Mouse (Mus musculus) ES-E14 (cell line): ENCODE data around the gene Nfatc2. TPM values are rescaled to one million over a fixed set of nuclear protein-coding genes. Genes with fewer than 3 reads are reported as not detected.

Experiments
- DNase-seq: peaks from one replicate; pipeline ENCODE4 v3.0.0-alpha.2; 2013; ENCODE audit warnings: low read depth, low spot score
- H3K27ac ChIP-seq: 2 replicates; pipeline ENCODE4 v1.5.1; 2012; ENCODE audit warnings: low read depth, mild to moderate bottlenecking, low read length, moderate library complexity, mixed read lengths; ENCODE audit not compliant: poor library complexity, insufficient read depth, severe bottlenecking
- H3K36me3 ChIP-seq: 2 replicates; pipeline ENCODE4 v1.6.1; 2012; ENCODE audit warnings: mild to moderate bottlenecking, low read length, moderate library complexity, mixed read lengths; ENCODE audit not compliant: control insufficient read depth, poor library complexity, insufficient read depth, severe bottlenecking
- H3K4me1 ChIP-seq, 2 experiments: fragments of 150-350 bp in 1 of 2; sonication (generic) in 1 of 2; 2 replicates each; pipeline ENCODE4 v1.6.1; 2012; ENCODE audit warnings: low read length in 2 of 2, mild to moderate bottlenecking in 1 of 2, mixed read lengths in 1 of 2; ENCODE audit not compliant: control insufficient read depth in 2 of 2, insufficient read depth in 2 of 2, poor library complexity in 1 of 2
- H3K4me3 ChIP-seq, 2 experiments: fragments of 150-350 bp in 1 of 2; sonication (generic) in 1 of 2; 2 replicates each; pipeline ENCODE4 v1.5.1; 2012; ENCODE audit warnings: low read length in 2 of 2, low read depth in 1 of 2, mild to moderate bottlenecking in 1 of 2, mixed read lengths in 1 of 2; ENCODE audit not compliant: insufficient read depth in 1 of 2, poor library complexity in 1 of 2, severe bottlenecking in 1 of 2
- H3K9ac ChIP-seq: 2 replicates; pipeline ENCODE4 v1.6.1; 2012; ENCODE audit warnings: low read depth, mild to moderate bottlenecking, low read length, mixed read lengths; ENCODE audit not compliant: poor library complexity, insufficient read depth, severe bottlenecking
- H3K9me3 ChIP-seq: fragments of 150-350 bp; sonication (generic); 2 replicates; pipeline ENCODE4 v1.6.1; 2012; ENCODE audit warnings: low read depth, mild to moderate bottlenecking, low read length; ENCODE audit not compliant: control insufficient read depth, insufficient read depth
- CHD2 ChIP-seq: IDR thresholded peaks from 2 replicates; pipeline ENCODE4 v1.6.1; 2014; ENCODE audit warnings: mild to moderate bottlenecking, low read depth, low read length, inconsistent platforms
- HCFC1 ChIP-seq: IDR thresholded peaks from 2 replicates; pipeline ENCODE4 v1.6.1; 2012; ENCODE audit warnings: low read length, inconsistent platforms, borderline replicate concordance; ENCODE audit not compliant: insufficient read depth
- MAFK ChIP-seq: IDR thresholded peaks from 2 replicates; pipeline ENCODE4 v1.6.1; 2014; ENCODE audit warnings: mild to moderate bottlenecking, low read depth, low read length, inconsistent platforms; ENCODE audit not compliant: insufficient read depth
- ZC3H11A ChIP-seq: IDR thresholded peaks from 2 replicates; pipeline ENCODE4 v1.6.1; 2012; ENCODE audit warnings: low read depth, mild to moderate bottlenecking, inconsistent platforms, low read length, borderline replicate concordance
- ZNF384 ChIP-seq: IDR thresholded peaks from 2 replicates; pipeline ENCODE4 v1.6.1; 2012; ENCODE audit warnings: low read depth, low read length, inconsistent platforms
- in situ Hi-C, 2 experiments: fragments of 600-800 bp; cut with MboI; formaldehyde crosslinking; loops; one replicate each; pipeline ENCODE4 v1.15.1; 2025; ENCODE audit warnings: low sequenced_read_pairs in 2 of 2, inconsistent platforms in 1 of 2; ENCODE audit not compliant: unreplicated experiment in 2 of 2
- total RNA-seq: library from RNA; depleted of rRNA; stranded (reverse); fragments of 300-350 nt; gene quantifications from 2 replicates; pipeline ENCODE4 v1.2.3, GENCODE M21; 2012

Gene Nfatc2
- total RNA-seq, 1 experiment: 2.0 TPM

DNA sequence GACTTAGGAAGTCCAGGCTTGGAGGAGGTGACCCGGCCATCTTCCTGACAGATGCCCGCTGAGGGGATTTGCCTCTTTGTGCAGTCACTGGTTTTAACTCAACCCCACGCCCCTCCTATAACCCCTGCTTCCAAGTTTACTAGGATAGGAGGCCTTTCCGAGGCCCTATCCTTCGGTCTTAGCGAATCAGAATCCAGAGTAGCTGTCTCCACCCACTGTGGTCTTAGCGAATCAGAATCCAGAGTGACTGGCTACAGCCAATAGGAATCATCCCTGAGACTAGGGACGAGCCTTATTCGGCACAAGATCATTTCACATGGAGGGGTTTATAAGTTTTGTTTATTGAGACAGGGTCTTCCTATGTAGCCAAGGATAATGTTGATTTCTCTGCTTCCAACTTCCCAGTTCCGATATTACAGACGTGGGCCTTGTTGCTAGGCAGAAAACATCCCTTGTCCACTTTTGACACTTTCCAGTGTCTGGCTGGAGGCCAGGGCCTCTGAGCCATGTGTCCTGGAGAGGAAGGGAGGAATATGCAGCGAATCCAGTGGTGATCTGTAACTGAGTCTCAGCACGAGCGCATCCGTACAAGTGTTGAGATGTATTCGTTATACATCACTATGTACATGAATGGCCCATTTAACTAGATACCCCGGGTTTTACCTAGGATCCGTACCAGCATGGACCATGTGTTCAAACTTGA is 12.9 kb upstream of the Nfatc2 start:
- DNase-seq: peak; percentile 50
- peaks cover 1 to 2% of the 10 kb centered on the region in 2 experiments; a peak in 2 of 4 replicates for H3K4me1 ChIP-seq
- in situ Hi-C loops: no loop called here
- TF ChIP-seq ZC3H11A (no peak), CHD2 (peak; percentile 77), ZNF384 (no peak), HCFC1 (no peak), MAFK (no peak)
- H3K36me3 ChIP-seq: no peaks in the 10 kb centered on the region
- H3K9ac ChIP-seq: no peak overlapping the region
- H3K4me3 ChIP-seq: no peak overlapping the region; a peak in 1 of 4 replicates
- no peaks in the 10 kb centered on the region for H3K9me3 ChIP-seq
- H3K27ac ChIP-seq: no peak overlapping the region

- DNase-seq: no peak
- H3K9me3 ChIP-seq: no peaks in the 10 kb centered on the region
- H3K4me1 ChIP-seq: peaks cover 0 to 2% of the 10 kb centered on the region in 2 experiments; a peak in 1 of 4 replicates
- TF ChIP-seq HCFC1 (no peak), MAFK (no peak), ZC3H11A (no peak), ZNF384 (no peak)
- H3K9ac ChIP-seq: no peak overlapping the region
- H3K4me3 ChIP-seq: no peak overlapping the region
- H3K36me3 ChIP-seq: no peaks in the 10 kb centered on the region
- in situ Hi-C loops: no loop called here
- H3K27ac ChIP-seq: no peak overlapping the region
Measured at GRCm38 (mm10) chr2:168613092-168613880, 11.8 kb upstream of the Nfatc2 start.

- Histone ChIP-seq H3K36me3 (no peaks in the 10 kb centered on the region), H3K4me3 (no peak overlapping the region), H3K4me1 (peaks cover 0 to 2% of the 10 kb centered on the region in 2 experiments; a peak in 1 of 4 replicates), H3K27ac (no peak overlapping the region), H3K9me3 (no peaks in the 10 kb centered on the region), H3K9ac (no peak overlapping the region)
- in situ Hi-C loops: no loop called here
- no peak for DNase-seq
- TF ChIP-seq CHD2 (no peak), ZNF384 (no peak), HCFC1 (no peak), MAFK (no peak), ZC3H11A (no peak)
Measured at GRCm38 (mm10) chr2:168610941-168611340, 9.5 kb upstream of the Nfatc2 start.

DNA sequence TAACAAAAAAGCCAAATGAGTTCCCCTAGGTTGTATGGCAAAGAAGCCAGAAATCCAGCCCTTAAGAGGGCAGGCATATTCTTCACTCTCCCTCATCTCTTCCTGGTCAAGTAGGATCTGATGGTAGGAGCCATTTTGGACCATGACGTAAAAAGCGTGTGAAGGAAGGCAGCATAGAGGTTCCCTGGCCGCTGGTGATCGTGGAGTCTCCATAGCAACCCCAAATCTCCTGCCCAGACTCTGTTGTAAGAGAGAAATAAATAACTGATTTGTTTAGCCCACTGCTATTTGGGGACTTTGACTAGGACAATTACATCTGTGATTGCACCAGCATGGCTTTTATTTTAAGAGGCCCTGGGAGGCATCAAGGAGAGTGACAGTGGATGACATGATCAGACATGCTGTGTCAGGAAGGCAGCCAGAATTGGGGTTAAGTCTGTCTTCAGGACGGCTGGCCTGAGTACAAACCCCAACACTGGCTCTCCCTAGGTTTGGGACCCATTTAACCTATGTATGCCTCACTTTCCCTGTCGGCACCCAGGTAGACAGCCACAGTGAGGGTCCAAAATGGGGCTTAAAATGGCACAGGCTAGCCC is 8.3 kb upstream of the Nfatc2 start:
- no peak overlapping the region for H3K27ac ChIP-seq
- peaks cover 0 to 4% of the 10 kb centered on the region in 2 experiments; a peak in 2 of 4 replicates for H3K4me1 ChIP-seq
- H3K36me3 ChIP-seq: no peaks in the 10 kb centered on the region
- DNase-seq: no peak
- in situ Hi-C loops: no loop called here
- H3K4me3 ChIP-seq: no peak overlapping the region
- H3K9me3 ChIP-seq: no peaks in the 10 kb centered on the region
- H3K9ac ChIP-seq: no peak overlapping the region
- no peak for TF ChIP-seq CHD2
- TF ChIP-seq ZNF384: no peak
